Mouse (Mus musculus) CD8-positive naive resting alpha-beta T cell, adult 2 months (primary cell): Measurements from ENCODE around the gene Ilf2.

Experiments
- DNase-seq, 2 experiments: peaks; one replicate each; pipeline ENCODE4 v3.0.0; 2022; ENCODE audit warnings: low read depth in 2 of 2, low spot score in 2 of 2

The Ilf2 gene

GRCm38 (mm10) chr3:90508287-90508949 is 32.5 kb downstream of the Ilf2 start:
- no peak for DNase-seq

- peak; percentile 98 to 99 for DNase-seq
These were observed 33.2 kb downstream of the Ilf2 start, which contains the start of gene Chtop for GRCm38 (mm10) chr3:90508950-90509746. Chtop (minus strand) TSS chr3:90509498.

GRCm38 (mm10) chr3:90509747-90510123 is 33.8 kb downstream of the Ilf2 start:
- DNase-seq, result no peak

GRCm38 (mm10) chr3:90512276-90512675 is 36.4 kb downstream of the Ilf2 start:
- no peak for DNase-seq

GRCm38 (mm10) chr3:90512948-90513642 is 37.2 kb downstream of the Ilf2 start:
- DNase-seq, result no peak

- DNase-seq, result no peak
These were observed 38.1 kb downstream of the Ilf2 start, which contains the start of the genes S100a1 and S100a13 for GRCm38 (mm10) chr3:90513796-90514590. S100a1 (minus strand) TSS chr3:90514392. S100a13 (plus strand) TSS chr3:90514435.

GRCm38 (mm10) chr3:90514691-90515090 is 38.8 kb downstream of the Ilf2 start:
- peak; percentile 35 to 40 for DNase-seq

GRCm38 (mm10) chr3:90515242-90515641 is 39.3 kb downstream of the Ilf2 start:
- DNase-seq, result peak in 1 of 2 experiments; percentile 11

GRCm38 (mm10) chr3:90515789-90516188 is 39.9 kb downstream of the Ilf2 start:
- DNase-seq, result no peak

GRCm38 (mm10) chr3:90517711-90518110 is 41.8 kb downstream of the Ilf2 start:
- DNase-seq, result no peak

GRCm38 (mm10) chr3:90525421-90525820 is 49.5 kb downstream of the Ilf2 start:
- peak in 1 of 2 experiments; percentile 11 for DNase-seq

- DNase-seq, result no peak
These were observed 50.1 kb downstream of the Ilf2 start for GRCm38 (mm10) chr3:90526076-90526475.

- no peak for DNase-seq
These were observed 50.7 kb downstream of the Ilf2 start, which contains the start of gene S100a14 for GRCm38 (mm10) chr3:90526580-90526979. S100a14 (plus strand) TSS chr3:90526856.

- DNase-seq, result no peak
These were observed 51.5 kb downstream of the Ilf2 start for GRCm38 (mm10) chr3:90527291-90527873.

- no peak for DNase-seq
These were observed 55.8 kb downstream of the Ilf2 start for GRCm38 (mm10) chr3:90531713-90532112.

- no peak for DNase-seq
These were observed 59.5 kb downstream of the Ilf2 start for GRCm38 (mm10) chr3:90535446-90535845.

- no peak for DNase-seq
These were observed 61.4 kb downstream of the Ilf2 start, which contains the start of gene S100a16 for GRCm38 (mm10) chr3:90537141-90537904. S100a16 (plus strand) TSS chr3:90537254.

- DNase-seq, result no peak
These were observed 62.0 kb downstream of the Ilf2 start for GRCm38 (mm10) chr3:90537905-90538296.
